Mouse (Mus musculus): ENCODE results near the gene Creb5. TPM values are rescaled to one million over a fixed set of nuclear protein-coding genes. Genes with fewer than 3 reads are reported as not detected.

Gene Creb5
- total and polyA plus RNA-seq, 2 experiments from 2014 or later, result 1.6 to 3.2 TPM

- Histone ChIP-seq H3K27me3 (ENCODE audit: insufficient read depth, low read length) (no peaks in the 10 kb centered on the region), H3K4me1 (ENCODE audit: insufficient read depth, low read length) (no peaks in the 10 kb centered on the region), H3K9me3 (ENCODE audit: low read length) (no peaks in the 10 kb centered on the region), H3K4me3 (ENCODE audit: low read depth, low read length) (no peak overlapping the region), H3K27ac (ENCODE audit: low read depth, low read length) (no peak overlapping the region), H3K36me3 (ENCODE audit: insufficient read depth, low read length) (no peaks in the 10 kb centered on the region), H3K4me2 (ENCODE audit: low read depth, low read length, poor library complexity, severe bottlenecking) (no peak overlapping the region), H3K9ac (replicated peaks; ENCODE audit: low read length, poor library complexity, severe bottlenecking) (no peak overlapping the region)
- DNase-seq (ENCODE audit: low spot score) (no peak), ATAC-seq (ENCODE audit: low FRiP score) (no peak)
- TF ChIP-seq CTCF (IDR thresholded peaks at IDR 0.05), result no peak
- WGBS, result 86% methylated on average over 5 of the region's 5 CpGs
These were observed 305.2 kb downstream of the Creb5 start for GRCm38 (mm10) chr6:53592230-53592629.

DNA sequence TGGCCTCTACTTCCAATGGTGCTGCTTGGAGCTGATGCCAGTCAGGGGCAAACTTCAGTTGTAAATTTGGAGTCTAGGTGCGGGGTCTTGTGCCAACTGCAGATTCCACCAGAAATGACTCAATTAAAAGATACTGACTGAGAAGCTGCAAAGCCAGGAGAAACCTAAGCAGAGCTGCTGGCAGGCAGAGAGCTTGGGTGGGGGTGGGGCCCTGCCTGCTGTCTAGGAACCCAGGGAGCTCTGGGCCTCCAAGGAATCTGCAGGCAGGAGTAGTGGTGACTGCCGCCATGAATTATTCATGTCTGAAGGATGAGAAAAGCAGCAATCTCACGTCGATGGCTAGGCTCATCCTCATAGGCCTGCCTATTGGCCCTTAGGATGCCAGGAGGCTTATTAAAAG, 306.5 kb downstream of the Creb5 start:
- Histone ChIP-seq H3K4me3 (ENCODE audit: low read depth, low read length) (no peak overlapping the region), H3K9me3 (ENCODE audit: low read length) (no peaks in the 10 kb centered on the region), H3K27me3 (ENCODE audit: insufficient read depth, low read length) (no peaks in the 10 kb centered on the region), H3K4me1 (ENCODE audit: insufficient read depth, low read length) (no peaks in the 10 kb centered on the region), H3K9ac (replicated peaks; ENCODE audit: low read length, poor library complexity, severe bottlenecking) (no peak overlapping the region), H3K4me2 (ENCODE audit: low read depth, low read length, poor library complexity, severe bottlenecking) (no peak overlapping the region), H3K36me3 (ENCODE audit: insufficient read depth, low read length) (no peaks in the 10 kb centered on the region), H3K27ac (ENCODE audit: low read depth, low read length) (no peak overlapping the region)
- DNase-seq (ENCODE audit: low spot score), result peak; percentile 30
- no peak for TF ChIP-seq CTCF (IDR thresholded peaks at IDR 0.05)
- no peak for ATAC-seq (ENCODE audit: low FRiP score)
- 27% methylated on average over 4 of the region's 4 CpGs for WGBS

DNA sequence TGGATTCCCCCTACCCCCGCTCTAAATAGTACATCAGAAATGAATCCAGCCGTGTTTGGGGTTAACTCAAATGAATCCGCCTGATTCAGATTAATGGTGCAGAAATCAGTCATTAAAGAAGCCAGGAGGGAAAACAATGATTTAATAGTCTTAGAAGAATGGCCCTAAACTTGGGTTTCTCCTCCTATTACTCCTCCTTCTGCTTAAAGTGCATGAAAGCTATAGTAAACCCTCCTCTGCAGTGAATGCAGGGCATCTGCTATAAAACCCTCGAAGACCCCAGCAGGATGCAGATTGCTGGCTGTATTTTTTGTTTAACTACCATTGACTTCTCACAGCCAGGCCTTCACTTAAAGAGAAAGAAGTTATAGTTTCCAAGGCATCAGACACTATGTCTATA, 307.2 kb downstream of the Creb5 start:
- no peak for ATAC-seq (ENCODE audit: low FRiP score)

DNA sequence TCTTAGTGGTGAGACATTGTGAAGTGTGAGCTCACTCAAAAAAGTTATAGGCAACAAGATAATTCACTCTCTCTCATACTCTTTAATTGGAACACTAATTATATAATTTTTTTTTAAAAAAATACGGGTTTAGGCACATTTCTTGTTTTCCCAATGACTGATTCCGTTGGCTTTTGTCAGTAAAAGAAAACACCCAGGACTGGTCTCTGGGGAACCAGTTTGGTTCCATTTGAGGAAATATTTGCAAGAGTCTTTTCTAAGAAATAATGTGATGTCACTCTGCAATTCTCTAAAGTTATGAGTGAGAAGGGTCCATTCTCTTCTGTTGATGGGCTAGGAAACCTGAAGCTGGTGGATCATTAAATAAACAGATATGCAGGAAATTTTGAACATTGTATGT, 309.3 kb downstream of the Creb5 start:
- H3K36me3 ChIP-seq (ENCODE audit: insufficient read depth, low read length), result no peaks in the 10 kb centered on the region
- no peak for DNase-seq (ENCODE audit: low spot score)
- H3K27me3 ChIP-seq (ENCODE audit: insufficient read depth, low read length), result no peaks in the 10 kb centered on the region
- H3K9me3 ChIP-seq (ENCODE audit: low read length), result no peaks in the 10 kb centered on the region
- no peak for TF ChIP-seq CTCF (IDR thresholded peaks at IDR 0.05)
- no peak overlapping the region for H3K27ac ChIP-seq (ENCODE audit: low read depth, low read length)
- no peak overlapping the region for H3K9ac ChIP-seq (replicated peaks; ENCODE audit: low read length, poor library complexity, severe bottlenecking)
- 85% methylated on average over 2 of the region's 2 CpGs for WGBS
- H3K4me1 ChIP-seq (ENCODE audit: insufficient read depth, low read length), result no peaks in the 10 kb centered on the region
- H3K4me3 ChIP-seq (ENCODE audit: low read depth, low read length), result no peak overlapping the region
- ATAC-seq (ENCODE audit: low FRiP score), result no peak
- H3K4me2 ChIP-seq (ENCODE audit: low read depth, low read length, poor library complexity, severe bottlenecking), result no peak overlapping the region

More for the DNA sequence above, 307.2 kb downstream of the Creb5 start:
- Histone ChIP-seq H3K4me1 (ENCODE audit: insufficient read depth, low read length) (no peaks in the 10 kb centered on the region), H3K4me2 (ENCODE audit: low read depth, low read length, poor library complexity, severe bottlenecking) (no peak overlapping the region), H3K36me3 (ENCODE audit: insufficient read depth, low read length) (no peaks in the 10 kb centered on the region), H3K4me3 (ENCODE audit: low read depth, low read length) (no peak overlapping the region), H3K27me3 (ENCODE audit: insufficient read depth, low read length) (no peaks in the 10 kb centered on the region), H3K9me3 (ENCODE audit: low read length) (no peaks in the 10 kb centered on the region), H3K27ac (ENCODE audit: low read depth, low read length) (no peak overlapping the region), H3K9ac (replicated peaks; ENCODE audit: low read length, poor library complexity, severe bottlenecking) (no peak overlapping the region)
- no peak for TF ChIP-seq CTCF (IDR thresholded peaks at IDR 0.05)
- no peak for DNase-seq (ENCODE audit: low spot score)
- 60% methylated on average over 4 of the region's 4 CpGs for WGBS

DNA sequence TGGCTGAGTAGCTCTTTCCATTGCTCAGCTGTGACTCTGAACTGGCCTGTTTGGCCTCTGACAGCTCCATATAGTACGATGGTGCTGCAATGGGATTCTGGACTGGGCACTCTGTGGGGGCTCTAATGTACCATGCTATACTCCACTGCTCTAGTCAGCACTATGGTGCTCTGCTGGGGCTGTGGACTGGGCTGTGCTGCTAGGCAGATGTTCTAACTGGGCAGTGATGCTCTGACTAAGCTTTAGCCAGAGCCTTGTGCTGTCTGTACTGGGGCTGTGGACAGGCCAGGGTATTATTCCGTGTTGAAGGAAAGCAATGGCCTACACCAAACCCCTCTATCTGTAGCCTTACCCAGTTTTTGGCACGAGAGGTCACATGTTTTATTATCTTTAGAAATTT, 316.0 kb downstream of the Creb5 start:
- no peak overlapping the region for H3K4me2 ChIP-seq (ENCODE audit: low read depth, low read length, poor library complexity, severe bottlenecking)
- no peak overlapping the region for H3K27ac ChIP-seq (ENCODE audit: low read depth, low read length)
- H3K4me1 ChIP-seq (ENCODE audit: insufficient read depth, low read length), result no peaks in the 10 kb centered on the region
- no peaks in the 10 kb centered on the region for H3K9me3 ChIP-seq (ENCODE audit: low read length)
- TF ChIP-seq CTCF (IDR thresholded peaks at IDR 0.05), result no peak
- DNase-seq (ENCODE audit: low spot score) (no peak), ATAC-seq (ENCODE audit: low FRiP score) (no peak)
- no peaks in the 10 kb centered on the region for H3K27me3 ChIP-seq (ENCODE audit: insufficient read depth, low read length)
- no peaks in the 10 kb centered on the region for H3K36me3 ChIP-seq (ENCODE audit: insufficient read depth, low read length)
- H3K9ac ChIP-seq (replicated peaks; ENCODE audit: low read length, poor library complexity, severe bottlenecking), result no peak overlapping the region
- H3K4me3 ChIP-seq (ENCODE audit: low read depth, low read length), result no peak overlapping the region
- WGBS, result 69% methylated on average over 3 of the region's 3 CpGs

DNA sequence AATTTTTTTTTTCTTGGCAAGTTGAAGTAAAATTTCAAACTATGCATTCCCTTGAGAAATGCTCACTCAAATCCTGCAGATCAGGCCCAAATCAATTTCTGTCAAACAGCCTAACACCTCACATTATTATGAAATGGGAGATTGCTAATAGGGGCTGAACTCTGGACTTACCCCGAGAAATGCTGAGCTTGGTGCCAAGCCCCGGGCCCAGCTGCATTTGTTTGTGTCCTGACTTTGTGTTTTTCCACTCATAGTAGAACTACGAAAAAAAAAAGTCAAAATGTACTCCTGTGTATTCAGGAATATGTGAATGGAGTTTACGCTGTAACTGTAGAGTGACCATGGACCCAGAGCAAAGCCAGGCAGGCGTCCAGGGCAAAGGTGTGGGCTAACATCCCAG, 316.6 kb downstream of the Creb5 start:
- no peak for TF ChIP-seq CTCF (IDR thresholded peaks at IDR 0.05)

More for the DNA sequence above, 316.6 kb downstream of the Creb5 start:
- ATAC-seq (ENCODE audit: low FRiP score) (no peak), DNase-seq (ENCODE audit: low spot score) (no peak)
- Histone ChIP-seq H3K4me2 (ENCODE audit: low read depth, low read length, poor library complexity, severe bottlenecking) (no peak overlapping the region), H3K36me3 (ENCODE audit: insufficient read depth, low read length) (no peaks in the 10 kb centered on the region), H3K9ac (replicated peaks; ENCODE audit: low read length, poor library complexity, severe bottlenecking) (no peak overlapping the region), H3K27ac (ENCODE audit: low read depth, low read length) (no peak overlapping the region), H3K9me3 (ENCODE audit: low read length) (no peaks in the 10 kb centered on the region), H3K4me1 (ENCODE audit: insufficient read depth, low read length) (no peaks in the 10 kb centered on the region), H3K4me3 (ENCODE audit: low read depth, low read length) (no peak overlapping the region), H3K27me3 (ENCODE audit: insufficient read depth, low read length) (no peaks in the 10 kb centered on the region)
- WGBS, result 82% methylated on average over 5 of the region's 5 CpGs
